Mouse (Mus musculus) liver, embryonic 14.5 days (tissue): ENCODE measurements at regions not wholly inside any gene's neighbourhood (a gene's known extent, or its start where the extent isn't known, plus 50 kb on each side); places are given as distances from the start of the nearest gene placed in this dataset.
A peak's percentile ranks its signal among the peaks of the same experiment; 100 is the strongest.

ENCODE experiments used
- ATAC-seq: fragments of 200-750 bp; cut with Nextera tagmentation; 2 replicates; pipeline ENCODE4 v1.8.0; 2017; ENCODE audit warnings: moderate number of reproducible peaks, mild to moderate bottlenecking, moderate library complexity; ENCODE audit not compliant: insufficient read depth
- DNase-seq, 3 experiments: peaks; one replicate each; pipeline ENCODE4 v3.0.0-alpha.2; 2012 to 2013; ENCODE audit warnings: low read depth in 3 of 3, low spot score in 3 of 3
- H3K27ac ChIP-seq: fragments of 300-500 bp; sonication (generic); 2 replicates; pipeline ENCODE4 v1.5.1; 2014; ENCODE audit warnings: moderate library complexity, mild to moderate bottlenecking, control low read depth, inconsistent platforms
- H3K27me3 ChIP-seq: fragments of 300-500 bp; sonication (generic); 2 replicates; pipeline ENCODE4 v1.6.1; 2014; ENCODE audit warnings: mild to moderate bottlenecking, low read length, moderate library complexity; ENCODE audit not compliant: control insufficient read depth, insufficient read depth
- H3K36me3 ChIP-seq: fragments of 300-500 bp; sonication (generic); replicated peaks from 2 replicates; pipeline ENCODE4 v1.6.1; 2014; ENCODE audit warnings: low read depth; ENCODE audit not compliant: control insufficient read depth, insufficient read depth
- H3K4me1 ChIP-seq, 2 experiments: fragments of 200-500 bp in 1 of 2; fragments of 300-500 bp in 1 of 2; sonication (generic) in 1 of 2; replicated peaks; 2 replicates each; pipeline ENCODE4 v1.6.1; 2012 to 2014; ENCODE audit warnings: antibody characterized with exemption in 1 of 2, inconsistent platforms in 1 of 2, low read length in 1 of 2; ENCODE audit not compliant: control insufficient read depth in 2 of 2, insufficient read depth in 2 of 2
- H3K4me2 ChIP-seq: fragments of 300-500 bp; sonication (generic); 2 replicates; pipeline ENCODE4 v1.6.1; 2014; ENCODE audit warnings: low read depth, mild to moderate bottlenecking, control low read depth, moderate library complexity
- H3K4me3 ChIP-seq, 2 experiments: fragments of 200-500 bp in 1 of 2; fragments of 300-500 bp in 1 of 2; sonication (generic) in 1 of 2; 2 replicates each; pipeline ENCODE4 v1.5.1; 2012 to 2014; ENCODE audit warnings: low read depth in 2 of 2, low read length in 2 of 2, mild to moderate bottlenecking in 2 of 2, control low read depth in 1 of 2, inconsistent platforms in 1 of 2, moderate library complexity in 1 of 2; ENCODE audit not compliant: insufficient read depth in 1 of 2
- H3K9ac ChIP-seq: fragments of 300-500 bp; sonication (generic); replicated peaks from 2 replicates; pipeline ENCODE4 v1.6.1; 2014; ENCODE audit warnings: mild to moderate bottlenecking, control low read depth, moderate library complexity
- H3K9me3 ChIP-seq: fragments of 300-500 bp; sonication (generic); 2 replicates; pipeline ENCODE4 v1.6.1; 2016; ENCODE audit warnings: low read length, mixed read lengths; ENCODE audit not compliant: control insufficient read depth
- CTCF ChIP-seq: IDR thresholded peaks from 2 replicates; pipeline ENCODE4 v1.5.1; 2016; ENCODE audit warnings: antibody characterized with exemption, low read depth, control low read depth
- EP300 ChIP-seq: IDR thresholded peaks from 2 replicates; pipeline ENCODE4 v1.6.1; 2016; ENCODE audit warnings: antibody characterized with exemption, low read depth
- WGBS: fragments of 180-500 bp; shearing (Covaris S2); extraction: QIAGEN DNeasy Blood & Tissue Kit; methylation state at CpG from one replicate; pipeline ENCODE4 v1.1.7; 2014; ENCODE audit not compliant: insufficient replicate concordance; 5-methylcytosine and 5-hydroxymethylcytosine counted together

DNA sequence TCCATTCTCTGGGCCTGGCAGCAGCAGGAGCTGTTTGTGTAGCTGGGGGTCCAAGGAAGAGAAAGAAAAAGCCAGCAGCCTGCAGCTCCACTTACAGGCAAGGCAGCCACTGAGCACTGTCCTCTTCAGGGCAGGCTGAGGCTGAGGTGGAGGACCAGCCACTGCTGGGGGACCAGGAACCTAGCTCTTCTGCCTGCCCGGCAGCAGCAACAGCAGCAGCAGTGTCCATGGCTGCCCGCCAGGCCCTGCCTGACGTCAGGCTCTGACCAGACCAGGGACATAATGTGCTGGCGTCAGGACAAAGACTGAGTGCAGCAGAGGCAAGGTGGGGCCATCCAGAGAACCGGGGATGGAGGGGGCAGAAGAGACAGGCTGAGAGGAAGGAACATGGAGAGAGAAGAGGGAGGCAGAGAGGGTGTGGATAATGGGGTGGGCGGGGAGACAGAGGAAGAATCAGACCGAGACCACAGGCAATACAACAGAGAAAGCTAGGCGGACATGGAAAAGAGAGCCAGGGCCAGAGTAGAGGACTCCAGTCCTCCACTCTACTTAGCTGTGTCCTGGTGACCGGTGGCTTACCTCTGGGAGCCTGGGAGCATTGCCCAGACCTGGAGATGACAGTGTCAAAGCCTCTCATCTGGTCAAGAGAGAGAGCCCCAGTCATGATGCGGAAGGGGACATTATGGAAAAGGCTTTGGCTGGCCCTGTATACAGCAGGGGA is 71.2 kb upstream of the Ptpn1 start:
- H3K9me3 ChIP-seq = no peaks in the 10 kb centered on the region
- 55% methylated on average over 10 of the region's 10 CpGs for WGBS
- H3K9ac ChIP-seq = no peak overlapping the region
- TF ChIP-seq EP300 = no peak
- 0 out of 2 replicates have a peak, but pooled peaks have one; percentile 5 for TF ChIP-seq CTCF
- no peaks in the 10 kb centered on the region for H3K27me3 ChIP-seq
- DNase-seq = no peak
- H3K4me3 ChIP-seq = no peak overlapping the region
- no peak overlapping the region for H3K27ac ChIP-seq
- no peaks in the 10 kb centered on the region for H3K36me3 ChIP-seq
- ATAC-seq = no peak
- no peak overlapping the region for H3K4me2 ChIP-seq
- H3K4me1 ChIP-seq = peaks cover 0 to 5% of the 10 kb centered on the region in 2 experiments; a peak in 1 of 4 replicates

DNA sequence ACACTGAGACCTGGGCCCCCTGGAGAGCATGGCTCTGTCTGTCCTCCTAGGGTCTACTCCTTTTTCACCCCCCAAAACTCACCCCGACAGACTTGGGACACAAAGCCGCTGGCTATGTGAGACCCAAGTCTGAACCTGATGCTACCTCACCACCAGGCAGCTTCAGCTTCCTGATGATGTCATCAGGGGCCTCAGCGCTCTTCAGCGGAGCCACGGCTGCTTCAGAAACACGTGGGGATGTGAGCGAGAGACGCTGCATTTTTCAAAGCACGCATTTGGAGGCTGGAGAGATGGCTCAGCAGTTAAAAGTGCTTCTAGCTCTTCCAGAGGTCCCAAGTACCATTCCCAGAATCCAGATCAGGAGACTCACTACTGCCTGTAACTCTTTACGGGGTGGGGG is 72.3 kb upstream of the Ptpn1 start:
- no peaks in the 10 kb centered on the region for H3K27me3 ChIP-seq
- TF ChIP-seq EP300 (no peak), CTCF (no peak)
- ATAC-seq = no peak

DNA sequence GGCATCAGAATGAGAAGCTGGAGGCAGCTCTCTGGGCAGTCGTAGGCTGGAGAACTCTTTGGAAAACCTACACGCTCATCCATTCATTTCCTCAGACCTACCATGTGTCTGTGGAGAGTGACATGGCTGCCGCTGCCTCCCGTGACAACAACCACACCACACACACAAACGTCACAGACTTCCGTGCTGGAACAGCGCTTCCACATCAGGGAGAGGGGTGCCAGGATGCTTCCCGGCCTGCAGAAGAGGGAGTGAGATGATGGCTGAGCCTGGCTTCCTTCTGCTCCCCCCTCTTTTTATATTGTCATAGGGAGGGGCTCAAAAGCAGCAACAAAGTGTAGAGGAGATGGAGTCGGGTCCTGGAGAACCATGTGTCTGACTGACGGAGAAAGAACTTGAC is 73.5 kb upstream of the Ptpn1 start:
- Histone ChIP-seq H3K9ac (no peak overlapping the region), H3K4me2 (no peak overlapping the region), H3K36me3 (no peaks in the 10 kb centered on the region), H3K4me3 (no peak overlapping the region), H3K4me1 (peaks cover 0 to 5% of the 10 kb centered on the region in 2 experiments; a peak in 1 of 4 replicates), H3K27me3 (no peaks in the 10 kb centered on the region), H3K27ac (no peak overlapping the region), H3K9me3 (no peaks in the 10 kb centered on the region)
- WGBS = 57% methylated on average over 10 of the region's 10 CpGs
- DNase-seq (no peak), ATAC-seq (no peak)
- no peak for TF ChIP-seq EP300
- TF ChIP-seq CTCF = no peak

More for the DNA sequence above, 72.3 kb upstream of the Ptpn1 start:
- no peak for DNase-seq
- Histone ChIP-seq H3K36me3 (no peaks in the 10 kb centered on the region), H3K4me2 (no peak overlapping the region), H3K9me3 (no peaks in the 10 kb centered on the region), H3K27ac (no peak overlapping the region), H3K9ac (no peak overlapping the region), H3K4me1 (peaks cover 0 to 5% of the 10 kb centered on the region in 2 experiments; a peak in 1 of 4 replicates), H3K4me3 (no peak overlapping the region)
- WGBS = 33% methylated on average over 10 of the region's 10 CpGs

DNA sequence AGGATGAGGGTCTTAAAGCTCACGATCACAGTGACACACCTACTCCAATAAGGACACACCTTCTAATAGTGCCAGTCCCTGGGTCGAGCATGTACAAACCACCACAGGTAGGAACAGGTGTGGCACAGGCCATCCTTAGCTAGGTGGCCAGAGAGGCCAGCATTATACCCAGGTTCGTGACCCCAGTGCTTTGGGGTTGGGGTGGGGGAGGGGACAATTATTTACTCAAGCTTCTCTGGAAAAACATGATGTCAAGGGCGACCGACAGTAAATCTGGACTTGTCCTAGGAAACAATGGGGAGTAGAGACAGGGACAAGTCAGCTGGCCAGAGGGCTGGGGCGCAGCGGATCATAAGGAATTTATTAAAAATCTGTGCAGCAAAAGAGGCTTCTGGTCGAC is 73.9 kb upstream of the Ptpn1 start:
- H3K4me3 ChIP-seq = no peak overlapping the region
- 58% methylated on average over 8 of the region's 8 CpGs for WGBS
- H3K4me2 ChIP-seq = no peak overlapping the region
- no peaks in the 10 kb centered on the region for H3K27me3 ChIP-seq
- H3K4me1 ChIP-seq = peaks cover 0 to 5% of the 10 kb centered on the region in 2 experiments; a peak in 1 of 4 replicates
- no peaks in the 10 kb centered on the region for H3K9me3 ChIP-seq
- no peaks in the 10 kb centered on the region for H3K36me3 ChIP-seq
- TF ChIP-seq EP300 (no peak), CTCF (no peak)
- no peak for DNase-seq
- ATAC-seq = no peak; the same call in 1 of the 2 replicates
- H3K27ac ChIP-seq = no peak overlapping the region
- no peak overlapping the region for H3K9ac ChIP-seq

DNA sequence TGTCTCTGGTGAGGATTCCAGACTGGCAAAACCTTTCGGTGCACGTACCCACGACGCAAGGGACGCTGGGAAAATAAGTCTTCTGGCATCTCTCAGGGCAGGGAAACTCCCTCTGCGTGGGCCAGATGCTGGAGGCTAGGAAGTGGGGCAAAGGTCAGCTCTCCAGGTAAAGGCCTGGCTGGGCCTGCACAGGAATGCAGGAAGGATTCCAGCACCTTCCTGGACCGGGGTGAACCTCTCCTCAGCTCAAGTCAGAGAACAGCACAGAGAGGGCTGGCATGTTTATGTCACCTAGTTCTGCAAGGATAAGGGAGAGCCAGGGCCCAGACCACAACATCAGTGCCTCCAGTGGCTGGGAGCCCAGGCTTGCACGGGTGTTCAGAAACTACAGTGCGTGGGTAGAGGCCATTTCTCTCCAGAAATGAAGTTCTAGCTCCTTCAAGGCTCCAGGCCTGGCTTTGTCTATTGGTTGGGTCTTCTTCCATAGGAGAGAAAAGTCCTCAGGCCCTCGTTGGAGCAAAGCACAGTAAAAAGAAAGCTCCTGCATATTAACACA is 74.9 kb upstream of the Ptpn1 start:
- H3K36me3 ChIP-seq = no peaks in the 10 kb centered on the region
- H3K9ac ChIP-seq = no peak overlapping the region
- TF ChIP-seq CTCF (no peak), EP300 (no peak)
- 60% methylated on average over 10 of the region's 10 CpGs for WGBS
- peaks cover 0 to 5% of the 10 kb centered on the region in 2 experiments; a peak in 1 of 4 replicates for H3K4me1 ChIP-seq
- no peak overlapping the region for H3K27ac ChIP-seq
- H3K4me2 ChIP-seq = no peak overlapping the region
- H3K9me3 ChIP-seq = no peaks in the 10 kb centered on the region
- H3K4me3 ChIP-seq = no peak overlapping the region
- no peaks in the 10 kb centered on the region for H3K27me3 ChIP-seq
- DNase-seq = no peak
- ATAC-seq = no peak
